Mouse (Mus musculus): ENCODE data around the gene Alas2. TPM values are rescaled to one million over a fixed set of nuclear protein-coding genes. Genes with fewer than 3 reads are reported as not detected.
A peak's percentile ranks its signal among the peaks of the same experiment; 100 is the strongest.

Gene Alas2
- 100 to 1,000 TPM; 108 to 154 TPM for total RNA-seq (2021)

DNA sequence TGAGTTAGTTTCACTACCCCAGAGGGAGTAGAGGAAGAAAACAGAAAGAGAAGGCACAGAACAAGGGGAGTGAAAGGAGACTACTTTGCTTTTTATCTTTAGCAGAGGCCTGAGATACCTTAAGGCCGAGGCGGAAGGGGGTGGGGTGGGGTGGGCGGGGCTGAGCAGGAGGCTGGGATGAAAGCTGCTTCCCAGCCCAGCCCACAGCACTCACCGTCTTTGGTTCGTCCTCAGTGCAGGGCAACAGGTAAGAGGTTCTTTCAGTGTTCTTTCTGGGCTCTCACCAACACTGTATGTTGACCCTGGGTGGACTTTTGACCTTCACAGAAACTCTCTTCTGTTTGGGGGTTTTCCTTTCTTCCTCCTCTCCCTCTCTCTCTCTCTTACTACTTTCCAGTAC lies at the start of gene Alas2:
Gene Alas2, plus strand, starts transcription at position 137 of the 400 bp plus-strand sequence.
- intact Hi-C loops (cut with DNase I): no loop called here
- DNase-seq: no peak

DNA sequence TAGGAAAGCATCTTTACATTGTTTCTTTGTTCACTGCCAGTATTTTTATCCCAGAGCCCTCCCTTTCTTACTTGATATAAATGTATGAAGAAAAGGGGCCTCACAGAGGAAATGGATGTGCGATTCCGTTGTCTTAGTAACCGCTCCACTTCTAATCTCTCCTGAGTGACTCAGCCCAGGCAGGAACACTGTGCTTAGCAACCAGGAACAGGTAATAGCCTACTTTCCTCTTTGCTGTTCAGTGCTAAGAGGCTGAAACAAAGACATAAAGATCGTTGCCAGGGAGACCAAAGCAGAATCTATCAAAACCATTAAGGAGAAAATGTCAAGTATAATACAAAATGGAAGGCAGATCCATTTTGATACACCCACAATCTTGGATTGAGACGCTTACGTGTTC lies 38.5 kb upstream of the Alas2 start:
- intact Hi-C loops (cut with DNase I): no loop called here
- no peak for DNase-seq

DNA sequence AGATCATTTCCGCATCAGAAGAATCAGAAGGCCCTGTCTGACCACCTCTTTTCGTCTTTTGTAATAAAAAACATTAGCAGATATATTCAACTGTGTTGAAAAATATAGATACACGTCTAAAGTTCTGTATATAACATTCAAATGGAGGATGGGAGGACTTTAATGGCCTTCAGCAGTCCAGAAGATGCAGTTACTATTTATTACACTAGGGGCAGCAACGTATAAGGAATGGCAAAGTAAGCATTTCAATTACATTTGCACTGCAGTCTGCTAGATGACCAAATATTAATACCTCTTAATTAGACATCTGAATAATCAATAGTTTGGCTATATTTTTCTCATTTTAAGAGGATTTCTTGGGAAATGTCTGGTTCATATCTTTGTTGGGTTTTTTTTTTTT lies 36.5 kb upstream of the Alas2 start:
- intact Hi-C loops (cut with DNase I): loop anchor here (5.0 to 10.0 kb wide), 4 partner anchors 152 to 1644 kb away; no protein-coding TSS in a partner anchor
- DNase-seq: peak in 1 of 2 experiments; percentile 14

- intact Hi-C loops (cut with DNase I): loop anchor here (5.0 to 10.0 kb wide), 4 partner anchors 151 to 1644 kb away; no protein-coding TSS in a partner anchor
- DNase-seq: no peak
These were observed 35.9 kb upstream of the Alas2 start for GRCm38 (mm10) chrX:150511274-150511673.

DNA sequence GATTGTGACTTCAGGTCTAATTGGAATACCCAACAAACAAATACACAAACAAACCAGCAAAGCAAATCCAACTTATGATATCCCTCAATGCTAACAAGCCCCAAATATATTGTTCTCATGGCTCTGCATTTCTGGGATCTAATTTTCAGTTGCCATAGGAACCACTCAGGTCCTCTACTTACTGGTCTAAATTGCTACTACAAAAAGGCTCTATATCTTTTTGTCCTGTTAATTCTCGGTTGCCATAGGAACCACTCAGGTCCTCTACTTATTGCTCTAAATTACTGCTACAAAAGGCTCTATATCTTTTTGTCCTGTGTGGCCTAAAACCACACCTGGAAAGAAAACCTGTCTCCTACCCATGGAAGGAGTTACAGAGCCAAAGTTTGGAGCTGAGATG lies 33.0 kb upstream of the Alas2 start:
- intact Hi-C loops (cut with DNase I): loop anchor here (5.0 to 10.0 kb wide), 4 partner anchors 148 to 1641 kb away; no protein-coding TSS in a partner anchor
- no peak for DNase-seq

- DNase-seq: no peak
- intact Hi-C loops (cut with DNase I): loop anchor here (10.0 kb wide), 1 partner anchor 1639 kb away; no protein-coding TSS in a partner anchor
These were observed 31.2 kb upstream of the Alas2 start for GRCm38 (mm10) chrX:150516015-150516414.

GRCm38 (mm10) chrX:150516477-150516876 lies 30.7 kb upstream of the Alas2 start:
- intact Hi-C loops (cut with DNase I): loop anchor here (10.0 kb wide), 1 partner anchor 1638 kb away; no protein-coding TSS in a partner anchor
- no peak for DNase-seq

DNA sequence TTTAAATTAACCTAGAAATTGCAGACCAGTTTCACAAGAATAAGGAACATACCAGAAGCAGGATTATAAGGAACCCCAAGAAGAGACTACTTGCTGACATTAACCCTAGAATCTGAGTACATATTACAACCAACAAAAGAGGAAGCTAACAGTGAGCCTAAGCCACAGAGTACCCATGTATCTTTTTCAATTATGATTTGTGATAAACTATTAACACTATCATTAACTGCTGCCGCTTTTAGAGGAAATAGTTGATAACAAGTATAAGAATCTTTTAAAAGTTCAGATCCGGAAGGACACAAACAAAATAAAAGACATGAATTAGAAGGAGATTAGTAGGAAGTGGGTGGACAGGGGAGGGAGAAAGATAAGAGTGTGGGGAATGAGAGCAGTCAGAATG lies 7.1 kb upstream of the Alas2 start:
- no peak for DNase-seq
- intact Hi-C loops (cut with DNase I): no loop called here

GRCm38 (mm10) chrX:150541684-150542083 lies 5.5 kb upstream of the Alas2 start:
- intact Hi-C loops (cut with DNase I): no loop called here
- DNase-seq: no peak

GRCm38 (mm10) chrX:150549639-150550038 lies 2.5 kb downstream of the Alas2 start:
- intact Hi-C loops (cut with DNase I): no loop called here
- no peak for DNase-seq

DNA sequence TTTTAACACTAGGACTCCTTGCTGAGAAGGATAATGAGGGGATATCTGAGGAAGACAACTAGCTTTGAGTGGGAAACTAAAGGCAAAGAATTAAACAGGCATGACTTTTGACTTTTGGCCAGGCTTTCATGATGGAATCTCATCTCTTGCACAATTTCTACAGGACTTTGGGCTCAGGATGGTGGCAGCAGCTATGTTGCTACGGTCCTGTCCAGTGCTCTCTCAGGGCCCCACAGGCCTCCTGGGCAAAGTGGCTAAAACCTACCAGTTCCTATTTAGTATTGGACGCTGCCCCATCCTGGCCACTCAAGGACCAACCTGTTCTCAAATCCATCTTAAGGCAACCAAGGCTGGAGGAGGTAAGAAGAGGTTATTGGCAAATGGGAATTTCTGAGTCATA lies 4.8 kb downstream of the Alas2 start:
- no peak for DNase-seq
- intact Hi-C loops (cut with DNase I): no loop called here

DNA sequence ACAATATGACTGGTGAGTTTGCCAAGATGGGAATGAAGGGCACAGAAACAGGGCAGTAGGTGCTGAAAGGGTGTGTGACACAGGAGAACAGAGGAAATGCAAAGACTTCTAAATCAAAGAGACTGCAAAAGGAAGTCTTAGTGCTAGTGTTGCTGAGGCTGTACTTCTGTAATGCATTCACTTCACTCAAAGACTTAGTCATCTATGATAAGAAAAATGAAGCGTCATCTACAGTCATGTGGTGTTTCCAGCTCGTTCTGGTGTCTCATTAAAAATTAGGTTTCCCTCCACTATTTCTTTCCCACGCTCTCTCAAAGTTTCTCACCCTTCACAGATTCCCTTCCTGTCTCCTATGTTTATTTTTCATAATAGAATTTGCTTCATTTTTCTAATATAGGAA lies 6.9 kb downstream of the Alas2 start:
- intact Hi-C loops (cut with DNase I): no loop called here
- no peak for DNase-seq

- intact Hi-C loops (cut with DNase I): no loop called here
- no peak for DNase-seq
These were observed 17.6 kb downstream of the Alas2 start for GRCm38 (mm10) chrX:150564644-150565357.

DNA sequence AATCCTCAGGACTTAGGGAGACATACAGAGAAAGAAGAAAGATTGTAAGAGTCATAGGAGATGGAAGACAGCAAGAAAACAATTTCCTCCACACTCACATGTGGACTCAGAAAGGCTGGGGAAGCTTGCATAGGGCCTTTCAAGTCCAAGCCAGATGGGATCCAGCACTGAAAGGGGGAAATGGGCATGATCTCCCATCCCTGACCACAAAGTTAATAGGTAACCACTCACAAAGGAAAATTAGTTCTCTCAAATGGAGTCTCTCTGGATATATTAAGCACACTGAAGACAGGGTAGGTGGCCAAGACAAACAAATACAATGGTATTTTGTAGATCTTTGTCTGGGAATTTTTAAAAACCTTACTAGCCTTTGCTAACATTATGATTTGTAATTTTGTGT lies 34.7 kb downstream of the Alas2 start:
- no peak for DNase-seq
- intact Hi-C loops (cut with DNase I): loop anchor here (10.0 kb wide), 2 partner anchors 763 to 1213 kb away; partner anchors contain the start of gene Fam120c

GRCm38 (mm10) chrX:150585116-150585515 lies 37.9 kb downstream of the Alas2 start:
- intact Hi-C loops (cut with DNase I): loop anchor here (10.0 kb wide), 2 partner anchors 760 to 1210 kb away; partner anchors contain the start of gene Fam120c
- DNase-seq: no peak

DNA sequence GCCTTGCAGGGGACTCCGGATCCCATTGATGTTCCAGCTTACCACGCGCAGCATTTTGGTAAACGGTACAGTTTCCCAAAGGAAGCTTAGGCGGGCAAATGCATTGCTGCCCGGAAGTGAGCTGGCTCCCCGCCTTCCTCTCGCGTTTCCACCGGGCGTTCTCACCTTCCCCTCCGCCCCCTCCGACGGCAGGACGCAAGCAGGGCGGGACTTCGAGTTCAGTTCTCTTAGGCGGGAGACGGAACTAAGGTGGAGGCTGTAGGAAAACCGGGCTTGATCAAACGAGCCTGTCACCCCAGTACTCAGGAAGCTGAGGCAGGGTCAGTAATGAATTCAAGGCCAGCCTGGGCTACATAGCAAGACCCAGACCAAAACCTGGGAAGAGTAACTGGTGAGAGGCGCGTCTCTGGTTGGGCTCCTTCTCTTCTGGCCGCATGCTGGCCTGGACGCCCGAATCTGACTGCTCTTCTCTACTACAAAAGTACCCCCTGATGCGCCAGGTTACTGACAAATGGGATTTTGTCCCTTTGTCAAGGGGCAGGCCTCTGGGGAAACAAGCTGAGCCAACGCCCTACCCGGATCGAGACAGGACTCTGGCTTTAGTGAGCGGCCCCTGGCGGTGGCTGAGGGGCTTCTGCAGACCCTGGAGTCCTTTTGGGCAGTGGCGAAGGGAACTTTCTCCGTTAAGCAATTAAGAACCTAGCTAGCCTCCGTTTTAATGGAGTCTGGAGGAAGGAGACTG lies 41.0 kb downstream of the Alas2 start, which contains the start of gene Pfkfb1:
Gene Pfkfb1, plus strand, starts transcription at position 207 of the 742 bp plus-strand sequence.
- peak; percentile 73 to 74 for DNase-seq
- intact Hi-C loops (cut with DNase I): loop anchor here (10.0 kb wide), 2 partner anchors 757 to 1207 kb away; partner anchors contain the start of gene Fam120c

- DNase-seq: no peak
- intact Hi-C loops (cut with DNase I): loop anchor here (10.0 kb wide), 2 partner anchors 755 to 1205 kb away; partner anchors contain the start of gene Fam120c
These were observed 42.5 kb downstream of the Alas2 start, which contains the start of gene Apex2 for GRCm38 (mm10) chrX:150589696-150590095. Gene Apex2, minus strand, starts transcription at chrX:150589868.

- intact Hi-C loops (cut with DNase I): no loop called here
- DNase-seq: no peak
These were observed 46.3 kb downstream of the Alas2 start for GRCm38 (mm10) chrX:150593266-150594035.

DNA sequence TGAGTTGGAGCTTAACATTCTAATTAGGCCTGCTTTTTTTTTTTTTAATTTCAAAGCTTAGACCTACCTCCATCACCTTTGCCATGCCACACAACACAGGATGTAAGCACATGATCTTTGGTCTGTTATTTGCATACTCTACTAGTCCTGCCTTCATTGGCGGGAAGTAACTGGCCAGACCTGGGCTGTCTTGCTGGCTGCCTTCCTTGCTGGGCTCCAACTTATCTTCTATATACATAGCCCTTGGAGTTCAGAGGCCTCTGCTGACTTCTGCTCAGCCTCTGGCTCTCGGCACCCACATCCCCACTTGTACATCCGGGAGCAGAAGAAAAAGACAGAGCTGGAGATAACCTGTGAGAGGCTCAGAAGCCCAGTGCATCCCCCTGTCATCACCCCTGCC lies 47.0 kb downstream of the Alas2 start:
- no peak for DNase-seq
- intact Hi-C loops (cut with DNase I): no loop called here

DNA sequence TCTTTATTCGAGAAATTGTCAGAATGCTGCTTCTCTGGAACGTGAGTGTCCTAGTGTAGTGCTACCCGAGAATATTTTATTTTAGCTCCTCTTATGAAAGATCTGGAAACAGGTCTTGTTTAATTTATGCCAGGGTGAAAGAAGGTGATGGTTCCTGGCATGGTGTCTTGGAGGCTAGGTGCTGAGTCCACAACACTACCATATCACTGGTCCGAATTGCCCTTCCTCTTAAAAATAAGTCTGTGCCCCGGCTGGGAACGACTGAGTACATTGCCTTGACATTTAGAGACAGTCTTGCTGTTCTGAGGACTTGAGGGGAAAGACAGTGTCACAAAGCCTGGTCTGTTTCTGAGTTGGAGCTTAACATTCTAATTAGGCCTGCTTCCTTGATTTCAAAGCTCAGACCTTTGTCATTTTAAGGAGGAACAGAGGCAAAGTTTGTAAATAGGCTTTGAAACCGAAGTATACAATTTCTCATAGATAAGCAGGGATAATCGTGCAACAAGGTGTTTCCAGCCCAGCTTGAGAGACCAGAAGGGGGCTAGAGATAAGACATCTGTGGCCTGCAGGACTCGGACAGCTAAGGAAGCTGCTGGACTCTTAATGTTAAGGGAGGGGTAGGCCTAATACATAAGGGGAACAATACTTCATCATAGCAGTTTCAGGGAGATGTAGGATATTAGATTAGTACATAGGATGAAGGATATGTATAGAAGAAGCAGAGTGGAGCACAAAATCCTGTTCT lies 48.0 kb downstream of the Alas2 start:
- intact Hi-C loops (cut with DNase I): no loop called here
- DNase-seq: no peak
